ENCODE assay signal across 28 mouse cellular contexts in the genomic region with DNA sequence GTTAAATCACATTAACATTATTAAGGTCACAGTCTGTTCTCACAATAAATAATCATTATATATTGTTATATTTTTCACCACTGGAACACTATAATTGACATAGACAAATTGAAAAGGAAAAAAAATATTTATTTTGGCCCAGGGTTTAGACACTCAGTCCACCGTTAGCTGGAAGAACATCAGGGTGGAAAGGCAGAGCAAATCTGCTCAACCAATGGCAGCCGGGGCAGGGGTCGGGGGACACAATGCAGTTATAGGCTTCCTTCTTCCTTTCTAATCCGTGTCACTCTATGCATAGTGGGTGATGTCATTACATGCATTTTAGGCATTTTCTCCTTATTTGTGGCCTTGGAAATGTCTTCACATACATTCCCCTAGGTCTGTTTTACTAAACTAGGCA.
"Had no signal": no experiment of that assay in that cellular context is flagged by ENCODE, and none has a peak within 500 bp of the region (broad histone marks: within the 10 kb centered on the region; RNA-seq: fewer than 3 reads in every experiment).

No protein-coding gene starts in this region.

- H3K36me3 ChIP-seq: embryonic facial prominence, embryonic 10.5 days; embryonic facial prominence, embryonic 12.5 days; embryonic facial prominence, embryonic 13.5 days; embryonic facial prominence, embryonic 15.5 days; forebrain, embryonic 10.5 days; forebrain, embryonic 12.5 days; forebrain, embryonic 15.5 days had no signal

- DNase-seq: cerebellum, adult 18-20 months; cerebellum, adult 2 months; cerebellum, adult 8-10 months; cerebellum, adult 9-10 months; cerebellum, adult 9-11 months; cerebellum, postnatal 10 days; cerebellum, postnatal 14 days; cerebellum, postnatal 25 days; cerebellum, postnatal 36 days; embryo, embryonic 11 days; forebrain, postnatal 0 days; gastrocnemius, adult 2 months; gastrocnemius, postnatal 10 days; gastrocnemius, postnatal 14 days; gastrocnemius, postnatal 25 days; gastrocnemius, postnatal 36 days; heart, adult 11 months had no signal

- H3K27me3 ChIP-seq: embryonic facial prominence, embryonic 12.5 days; embryonic facial prominence, embryonic 13.5 days; embryonic facial prominence, embryonic 15.5 days; forebrain, embryonic 12.5 days; forebrain, embryonic 13.5 days; forebrain, embryonic 15.5 days had no signal

- H3K4me1 ChIP-seq: embryonic facial prominence, embryonic 12.5 days; embryonic facial prominence, embryonic 13.5 days; embryonic facial prominence, embryonic 15.5 days; forebrain, embryonic 10.5 days; forebrain, embryonic 12.5 days; forebrain, embryonic 13.5 days; forebrain, embryonic 15.5 days had no signal

- ATAC-seq: forebrain, embryonic 13.5 days; forebrain, embryonic 14.5 days; forebrain, embryonic 15.5 days; forebrain, embryonic 16.5 days; forebrain, postnatal 0 days had no signal

- H3K4me3 ChIP-seq: embryonic facial prominence, embryonic 10.5 days; embryonic facial prominence, embryonic 12.5 days; embryonic facial prominence, embryonic 13.5 days; embryonic facial prominence, embryonic 15.5 days; erythroblast, embryonic 14.5 days; forebrain, embryonic 10.5 days; forebrain, embryonic 12.5 days; forebrain, embryonic 13.5 days; forebrain, embryonic 15.5 days; gastrocnemius, adult 2 months had no signal

- H3K9me3 ChIP-seq: embryonic facial prominence, embryonic 10.5 days; embryonic facial prominence, embryonic 12.5 days; embryonic facial prominence, embryonic 13.5 days; embryonic facial prominence, embryonic 15.5 days; forebrain, embryonic 10.5 days; forebrain, embryonic 12.5 days; forebrain, embryonic 13.5 days; forebrain, embryonic 15.5 days had no signal

- H3K27ac ChIP-seq: embryonic facial prominence, embryonic 10.5 days; embryonic facial prominence, embryonic 12.5 days; embryonic facial prominence, embryonic 13.5 days; embryonic facial prominence, embryonic 15.5 days; forebrain, embryonic 10.5 days; forebrain, embryonic 12.5 days; forebrain, embryonic 13.5 days; forebrain, embryonic 15.5 days; gastrocnemius, adult 2 months had no signal

- H3K4me2 ChIP-seq: embryonic facial prominence, embryonic 12.5 days; embryonic facial prominence, embryonic 13.5 days; embryonic facial prominence, embryonic 15.5 days; forebrain, embryonic 12.5 days; forebrain, embryonic 13.5 days; forebrain, embryonic 15.5 days had no signal

- H3K9ac ChIP-seq: embryonic facial prominence, embryonic 12.5 days; embryonic facial prominence, embryonic 13.5 days; embryonic facial prominence, embryonic 15.5 days; forebrain, embryonic 12.5 days; forebrain, embryonic 13.5 days; forebrain, embryonic 15.5 days; forebrain, postnatal 0 days had no signal
